Mouse (Mus musculus) heart, adult 18-20 months (tissue): Measurements from ENCODE around the gene Mrpl24. TPM values are rescaled to one million over a fixed set of nuclear protein-coding genes. Genes with fewer than 3 reads are reported as not detected.

Source experiments
- DNase-seq, 2 experiments: peaks; one replicate each; pipeline ENCODE4 v3.0.0; 2021 to 2022; ENCODE audit warnings: mixed read lengths in 1 of 2
- total RNA-seq, 2 experiments: library from RNA; stranded (reverse); gene quantifications; 2 replicates each; pipeline ENCODE4 v1.2.3; 2021

Mrpl24 gene
- total RNA-seq, 2 experiments from 2014 or later: 75.0 to 77.9 TPM

- DNase-seq: no peak
These were observed 9.4 kb upstream of the Mrpl24 start for GRCm38 (mm10) chr3:87909874-87910273.

GRCm38 (mm10) chr3:87910573-87911141 is 8.6 kb upstream of the Mrpl24 start:
- peak; percentile 86 to 88 for DNase-seq

- no peak for DNase-seq
These were observed 5.8 kb upstream of the Mrpl24 start for GRCm38 (mm10) chr3:87913491-87913890.

GRCm38 (mm10) chr3:87913891-87914290 is 5.4 kb upstream of the Mrpl24 start:
- no peak for DNase-seq

- no peak for DNase-seq
These were observed 2.3 kb upstream of the Mrpl24 start for GRCm38 (mm10) chr3:87916990-87917389.

GRCm38 (mm10) chr3:87918551-87918950 is 755 bp upstream of the Mrpl24 start:
- no peak for DNase-seq

- no peak for DNase-seq
These were observed 1.1 kb downstream of the Mrpl24 start for GRCm38 (mm10) chr3:87920270-87920943.

GRCm38 (mm10) chr3:87924996-87925395 is 5.7 kb downstream of the Mrpl24 start:
- DNase-seq: no peak

GRCm38 (mm10) chr3:87927452-87927851 is 8.1 kb downstream of the Mrpl24 start:
- DNase-seq: no peak

- DNase-seq: no peak
These were observed 10.2 kb downstream of the Mrpl24 start for GRCm38 (mm10) chr3:87929341-87930077.

GRCm38 (mm10) chr3:87930078-87930795 is 10.9 kb downstream of the Mrpl24 start, which contains the start of the genes Isg20l2 and Rrnad1:
Gene Isg20l2 (plus strand): TSS chr3:87930314.
Gene Rrnad1 (minus strand): TSS chr3:87930717.
- DNase-seq: peak; percentile 98 to 99

GRCm38 (mm10) chr3:87934026-87934425 is 14.7 kb downstream of the Mrpl24 start:
- DNase-seq: no peak

- DNase-seq: no peak
These were observed 15.2 kb downstream of the Mrpl24 start for GRCm38 (mm10) chr3:87934501-87934900.

GRCm38 (mm10) chr3:87935201-87935600 is 15.9 kb downstream of the Mrpl24 start:
- DNase-seq: no peak

GRCm38 (mm10) chr3:87935776-87936175 is 16.5 kb downstream of the Mrpl24 start:
- peak; percentile 74 to 91 for DNase-seq

- no peak for DNase-seq
These were observed 21.3 kb downstream of the Mrpl24 start for GRCm38 (mm10) chr3:87940611-87941010.

GRCm38 (mm10) chr3:87942471-87942870 is 23.2 kb downstream of the Mrpl24 start:
- no peak for DNase-seq

GRCm38 (mm10) chr3:87943586-87943985 is 24.3 kb downstream of the Mrpl24 start:
- no peak for DNase-seq

GRCm38 (mm10) chr3:87944838-87945600 is 25.7 kb downstream of the Mrpl24 start:
- DNase-seq: peak in 1 of 2 experiments; percentile 56

GRCm38 (mm10) chr3:87945781-87946540 is 26.7 kb downstream of the Mrpl24 start:
- no peak for DNase-seq

GRCm38 (mm10) chr3:87946541-87946860 is 27.2 kb downstream of the Mrpl24 start:
- DNase-seq: no peak
